Mouse (Mus musculus) heart, postnatal 10 days (tissue): Measurements from ENCODE around the gene Sox1. TPM values are rescaled to one million over a fixed set of nuclear protein-coding genes. Genes with fewer than 3 reads are reported as not detected.

ENCODE experiments used
- DNase-seq, 2 experiments: peaks; one replicate each; pipeline ENCODE4 v3.0.0; 2021
- intact Hi-C: fragments of 180-260 bp; cut with DNase I; formaldehyde crosslinking; loops from one replicate; pipeline ENCODE4 v1.15.1; 2025
- total RNA-seq, 2 experiments: library from RNA; stranded (reverse); gene quantifications; 2 replicates each; pipeline ENCODE4 v1.2.3; 2021

The Sox1 gene
- total RNA-seq, 2 experiments from 2014 or later = not detected

GRCm38 (mm10) chr8:12388390-12389115 is 6.5 kb upstream of the Sox1 start:
- intact Hi-C loops = loop anchor here (10.0 kb wide), 1 partner anchor 384 kb away; no protein-coding TSS in a partner anchor
- no peak for DNase-seq

- intact Hi-C loops = loop anchor here (10.0 kb wide), 1 partner anchor 384 kb away; no protein-coding TSS in a partner anchor
- DNase-seq = no peak
Measured at GRCm38 (mm10) chr8:12389116-12389471, 6.0 kb upstream of the Sox1 start.

- intact Hi-C loops = loop anchor here (5.0 to 10.0 kb wide), 3 partner anchors 172 to 385 kb away; partner anchors contain the start of gene Tubgcp3
- DNase-seq = no peak
Measured at GRCm38 (mm10) chr8:12389801-12390639, 5.1 kb upstream of the Sox1 start.

GRCm38 (mm10) chr8:12390640-12391365 is 4.3 kb upstream of the Sox1 start:
- intact Hi-C loops = loop anchor here (5.0 to 10.0 kb wide), 2 partner anchors 171 to 284 kb away; partner anchors contain the start of gene Tubgcp3
- DNase-seq = peak in 1 of 2 experiments; percentile 29

GRCm38 (mm10) chr8:12391366-12392250 is 3.5 kb upstream of the Sox1 start:
- intact Hi-C loops = loop anchor here (5.0 to 10.0 kb wide), 2 partner anchors 171 to 283 kb away; partner anchors contain the start of gene Tubgcp3
- DNase-seq = no peak

- DNase-seq = no peak
- intact Hi-C loops = loop anchor here (5.0 to 10.0 kb wide), 2 partner anchors 170 to 282 kb away; partner anchors contain the start of gene Tubgcp3
Measured at GRCm38 (mm10) chr8:12392801-12393200, 2.3 kb upstream of the Sox1 start.

- intact Hi-C loops = loop anchor here (5.0 to 10.0 kb wide), 2 partner anchors 168 to 280 kb away; partner anchors contain the start of gene Tubgcp3
Measured at GRCm38 (mm10) chr8:12394385-12395000, 602 bp upstream of the Sox1 start.

GRCm38 (mm10) chr8:12396501-12397345 is 1.6 kb downstream of the Sox1 start:
- intact Hi-C loops = loop anchor here (10.0 kb wide), 1 partner anchor 278 kb away; the partner anchor contains the start of gene Tubgcp3
- DNase-seq = no peak

More at GRCm38 (mm10) chr8:12394385-12395000, 602 bp upstream of the Sox1 start:
- DNase-seq = no peak

GRCm38 (mm10) chr8:12397346-12397925 is 2.3 kb downstream of the Sox1 start:
- peak in 1 of 2 experiments; percentile 24 for DNase-seq
- intact Hi-C loops = loop anchor here (10.0 kb wide), 1 partner anchor 277 kb away; the partner anchor contains the start of gene Tubgcp3

- DNase-seq = no peak
- intact Hi-C loops = loop anchor here (10.0 kb wide), 1 partner anchor 277 kb away; the partner anchor contains the start of gene Tubgcp3
Measured at GRCm38 (mm10) chr8:12398011-12398945, 3.2 kb downstream of the Sox1 start.

- DNase-seq = no peak
- intact Hi-C loops = loop anchor here (10.0 kb wide), 1 partner anchor 275 kb away; the partner anchor contains the start of gene Tubgcp3
Measured at GRCm38 (mm10) chr8:12399421-12400205, 4.5 kb downstream of the Sox1 start.

- peak in 1 of 2 experiments; percentile 20 for DNase-seq
- intact Hi-C loops = no loop called here
Measured at GRCm38 (mm10) chr8:12400611-12401390, 5.7 kb downstream of the Sox1 start.

GRCm38 (mm10) chr8:12401391-12402270 is 6.5 kb downstream of the Sox1 start:
- DNase-seq = no peak
- intact Hi-C loops = no loop called here

- intact Hi-C loops = no loop called here
Measured at GRCm38 (mm10) chr8:12402709-12403108, 7.6 kb downstream of the Sox1 start.

More at GRCm38 (mm10) chr8:12402709-12403108, 7.6 kb downstream of the Sox1 start:
- DNase-seq = no peak
